Mouse (Mus musculus) C2C12 (cell line): Measurements from ENCODE around the gene Pdgfc. TPM values are rescaled to one million over a fixed set of nuclear protein-coding genes. Genes with fewer than 3 reads are reported as not detected.
A peak's percentile ranks its signal among the peaks of the same experiment; 100 is the strongest.

ENCODE experiments used
- H3K27me3 ChIP-seq: one replicate; pipeline ENCODE4 v1.6.1; 2011; ENCODE audit not compliant: control insufficient read depth, insufficient read depth, insufficient read length
- H3K36me3 ChIP-seq: one replicate; pipeline ENCODE4 v1.6.1; 2011; ENCODE audit not compliant: control insufficient read depth, insufficient read depth
- H3K4me3 ChIP-seq: one replicate; pipeline ENCODE4 v1.5.1; 2011; ENCODE audit warnings: mild to moderate bottlenecking, control low read depth; ENCODE audit not compliant: poor library complexity, insufficient read depth, severe bottlenecking
- H3K79me2 ChIP-seq: one replicate; pipeline ENCODE4 v1.6.1; 2011; ENCODE audit not compliant: control insufficient read depth, insufficient read depth
- H3K79me3 ChIP-seq: one replicate; pipeline ENCODE4 v1.6.1; 2011; ENCODE audit warnings: low read depth, control low read depth
- H3ac ChIP-seq: one replicate; pipeline ENCODE3; 2011; ENCODE audit warnings: low read depth; ENCODE audit not compliant: control insufficient read depth, insufficient read length
- CEBPB ChIP-seq: IDR thresholded peaks from one replicate; pipeline ENCODE4 v1.6.1; 2011; ENCODE audit warnings: low read depth, mild to moderate bottlenecking, control low read depth, moderate library complexity
- CTCF ChIP-seq: IDR thresholded peaks from one replicate; pipeline ENCODE4 v1.5.1; 2011; ENCODE audit not compliant: control insufficient read depth, insufficient read depth, insufficient read length
- FOSL1 ChIP-seq: IDR thresholded peaks from one replicate; pipeline ENCODE4 v1.8.0; 2011; ENCODE audit warnings: mild to moderate bottlenecking, low read length; ENCODE audit not compliant: poor library complexity, insufficient read depth, severe bottlenecking
- MAX ChIP-seq: IDR thresholded peaks from one replicate; pipeline ENCODE4 v1.6.1; 2011; ENCODE audit warnings: mild to moderate bottlenecking, control low read depth
- MYOD1 ChIP-seq: IDR thresholded peaks from one replicate; pipeline ENCODE4 v1.6.1; 2011; ENCODE audit warnings: low read depth; ENCODE audit not compliant: control insufficient read depth, insufficient read length
- MYOG ChIP-seq: IDR thresholded peaks from one replicate; pipeline ENCODE4 v1.6.1; 2011; ENCODE audit not compliant: control insufficient read depth, insufficient read length; ENCODE audit errors: extremely low read depth
- USF1 ChIP-seq: IDR thresholded peaks from one replicate; pipeline ENCODE4 v1.6.1; 2011; ENCODE audit warnings: low read depth, mild to moderate bottlenecking, control low read depth, moderate library complexity
- polyA plus RNA-seq: library from polyadenylated mRNA; unstranded; fragments of >200 nt; fragmentation: generic; extraction: Trizol; gene quantifications from one replicate; pipeline ENCODE4 v1.2.1, GENCODE M21; 2012; ENCODE audit warnings: missing spikeins

Pdgfc gene
- polyA plus RNA-seq, 1 experiment = 13.3 TPM

GRCm38 (mm10) chr3:81051522-81051921, 15.3 kb downstream of the Pdgfc start:
- H3K27me3 ChIP-seq = no peaks in the 10 kb centered on the region
- peaks cover 4% of the 10 kb centered on the region for H3K36me3 ChIP-seq
- peak; percentile 31 for TF ChIP-seq CEBPB
- no peak for TF ChIP-seq MYOG
- H3K4me3 ChIP-seq = no peak overlapping the region
- peaks cover 93% of the 10 kb centered on the region for H3K79me2 ChIP-seq
- H3K79me3 ChIP-seq = peaks cover 43% of the 10 kb centered on the region
- H3ac ChIP-seq = no peak overlapping the region

GRCm38 (mm10) chr3:81052422-81052821, 16.2 kb downstream of the Pdgfc start:
- no peaks in the 10 kb centered on the region for H3K27me3 ChIP-seq
- peaks cover 93% of the 10 kb centered on the region for H3K79me2 ChIP-seq
- no peak overlapping the region for H3K4me3 ChIP-seq
- peaks cover 45% of the 10 kb centered on the region for H3K79me3 ChIP-seq
- peaks cover 4% of the 10 kb centered on the region for H3K36me3 ChIP-seq
- TF ChIP-seq CEBPB = no peak
- no peak for TF ChIP-seq FOSL1
- TF ChIP-seq MYOG = no peak
- TF ChIP-seq USF1 = no peak
- no peak for TF ChIP-seq MAX
- no peak for TF ChIP-seq CTCF
- TF ChIP-seq MYOD1 = no peak
- H3ac ChIP-seq = no peak overlapping the region

- Histone ChIP-seq H3K4me3 (no peak overlapping the region), H3K27me3 (no peaks in the 10 kb centered on the region), H3ac (no peak overlapping the region), H3K36me3 (peaks cover 4% of the 10 kb centered on the region), H3K79me2 (peaks cover 88% of the 10 kb centered on the region), H3K79me3 (peaks cover 34% of the 10 kb centered on the region)
- no peak for TF ChIP-seq CEBPB
- TF ChIP-seq CTCF = no peak
- no peak for TF ChIP-seq USF1
- no peak for TF ChIP-seq MYOG
- TF ChIP-seq MAX = no peak
- no peak for TF ChIP-seq MYOD1
- no peak for TF ChIP-seq FOSL1
Measured at GRCm38 (mm10) chr3:81054074-81054473, 17.9 kb downstream of the Pdgfc start.

- TF ChIP-seq FOSL1 = no peak
- no peak for TF ChIP-seq CTCF
- no peak for TF ChIP-seq CEBPB
- TF ChIP-seq USF1 = no peak
- no peak for TF ChIP-seq MYOG
- no peak for TF ChIP-seq MAX
- no peak for TF ChIP-seq MYOD1
- Histone ChIP-seq H3K4me3 (no peak overlapping the region), H3ac (no peak overlapping the region), H3K79me2 (peaks cover 88% of the 10 kb centered on the region), H3K27me3 (no peaks in the 10 kb centered on the region), H3K79me3 (peaks cover 32% of the 10 kb centered on the region), H3K36me3 (no peaks in the 10 kb centered on the region)
Measured at GRCm38 (mm10) chr3:81057719-81058118, 21.5 kb downstream of the Pdgfc start.

- Histone ChIP-seq H3K36me3 (no peaks in the 10 kb centered on the region), H3K4me3 (no peak overlapping the region), H3K79me2 (peaks cover 91% of the 10 kb centered on the region), H3K27me3 (no peaks in the 10 kb centered on the region), H3ac (no peak overlapping the region), H3K79me3 (peaks cover 36% of the 10 kb centered on the region)
- TF ChIP-seq USF1 (no peak), MAX (peak; percentile 63), CEBPB (no peak), CTCF (no peak), MYOD1 (no peak)
Measured at GRCm38 (mm10) chr3:81058527-81059031, 22.4 kb downstream of the Pdgfc start.

GRCm38 (mm10) chr3:81068550-81068949, 32.3 kb downstream of the Pdgfc start:
- Histone ChIP-seq H3K79me2 (peaks cover 57% of the 10 kb centered on the region), H3K36me3 (no peaks in the 10 kb centered on the region), H3K4me3 (no peak overlapping the region), H3K27me3 (no peaks in the 10 kb centered on the region), H3ac (no peak overlapping the region), H3K79me3 (peaks cover 26% of the 10 kb centered on the region)
- TF ChIP-seq FOSL1 (no peak), MYOG (no peak), MYOD1 (no peak), CEBPB (no peak), USF1 (no peak), CTCF (no peak), MAX (no peak)
